Mouse (Mus musculus): Measurements from ENCODE around the gene Man1c1.

GRCm38 (mm10) chr4:134591506-134592061, 112.5 kb downstream of the Man1c1 start:
- TF ChIP-seq CTCF (IDR thresholded peaks at IDR 0.05; ENCODE audit: low read depth), result no peak
- no peak for TF ChIP-seq EP300 (IDR thresholded peaks at IDR 0.05; ENCODE audit: low read depth)
